9 mouse cellular contexts compared by ENCODE assay signal in the genomic region with DNA sequence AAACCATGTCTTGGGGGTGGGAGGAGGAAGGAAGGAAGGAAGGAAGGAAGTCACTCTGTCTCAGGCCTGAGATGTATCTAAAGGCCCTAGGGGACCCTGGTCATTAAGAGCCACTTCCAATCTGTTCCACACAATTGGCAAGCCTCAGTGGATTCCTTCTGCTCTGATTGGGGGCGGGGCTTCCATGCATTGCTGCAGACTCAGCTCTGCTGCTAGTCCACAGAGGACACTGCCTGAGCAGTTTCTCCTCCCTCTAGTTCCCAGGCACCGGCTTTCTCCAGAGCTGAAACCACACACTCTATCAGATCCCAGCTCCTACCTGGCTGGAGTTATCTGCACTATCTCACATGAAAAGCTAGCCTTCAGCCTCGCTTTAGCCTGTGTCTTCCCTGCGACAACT. TPM values are rescaled to one million over a fixed set of nuclear protein-coding genes. Genes with fewer than 3 reads are reported as not detected.
DNase-seq lines count a peak whose midpoint lies in the region; ATAC-seq and TF ChIP-seq lines count a peak whose summit lies in the region.
"Had no signal": no experiment of that assay in that cellular context is flagged by ENCODE, and none has a peak within 500 bp of the region (broad histone marks: within the 10 kb centered on the region; RNA-seq: fewer than 3 reads in every experiment).

No protein-coding gene starts in this region.

- ATAC-seq in forebrain, embryonic 13.5 days = peak; percentile 26; the same call in 1 of the 2 replicates
- no peak for ATAC-seq in forebrain, embryonic 14.5 days
- ATAC-seq in midbrain, embryonic 14.5 days (ENCODE audit: low FRiP score, low TSS enrichment) = no peak

- no peak for DNase-seq in forebrain, embryonic 14.5 days (ENCODE audit: low spot score)
- peak; percentile 25 for DNase-seq in midbrain, embryonic 14.5 days
- DNase-seq in midbrain, embryonic 10.5 days (ENCODE audit: low spot score) = no peak
- DNase-seq in kidney, adult 2 months = peak; percentile 64
- peak; percentile 49 for DNase-seq in retina, embryonic 14.5 days (ENCODE audit: low spot score)
- no peak for DNase-seq in thymus, postnatal 4 days
- no peak for DNase-seq in left cerebral cortex, postnatal 36 days (ENCODE audit: low spot score in 2 of 2)
- DNase-seq: B cell, adult 2 months had no signal

- 73% methylated on average over 4 of the region's 4 CpGs for WGBS in forebrain, embryonic 13.5 days
- 72% methylated on average over 4 of the region's 4 CpGs for WGBS in forebrain, embryonic 14.5 days
- 67% methylated on average over 4 of the region's 4 CpGs for WGBS in midbrain, embryonic 14.5 days
- 73% methylated on average over 4 of the region's 4 CpGs for WGBS in midbrain, embryonic 10.5 days
- WGBS in kidney, adult 2 months = 31% methylated on average over 4 of the region's 4 CpGs

- no peak overlapping the region for H3K4me2 ChIP-seq in forebrain, embryonic 13.5 days
- H3K4me2 ChIP-seq in forebrain, embryonic 14.5 days (ENCODE audit: low read length) = no peak overlapping the region
- no peak overlapping the region for H3K4me2 ChIP-seq in midbrain, embryonic 14.5 days (ENCODE audit: low read length)

- no peaks in the 10 kb centered on the region for H3K9me3 ChIP-seq in forebrain, embryonic 13.5 days (replicated peaks)
- no peaks in the 10 kb centered on the region for H3K9me3 ChIP-seq in forebrain, embryonic 14.5 days (replicated peaks; ENCODE audit: control insufficient read depth, low read length)
- H3K9me3 ChIP-seq in midbrain, embryonic 14.5 days (ENCODE audit: control insufficient read depth, low read length) = no peaks in the 10 kb centered on the region
- peaks cover 13% of the 10 kb centered on the region; the same call in 1 of the 2 replicates for H3K9me3 ChIP-seq in midbrain, embryonic 10.5 days (replicated peaks)

- no peak for TF ChIP-seq POLR2A in kidney, adult 2 months (IDR thresholded peaks at IDR 0.05; ENCODE audit: low read depth, low read length)

- H3K4me1 ChIP-seq in forebrain, embryonic 13.5 days = peaks cover 15% of the 10 kb centered on the region
- H3K4me1 ChIP-seq in forebrain, embryonic 14.5 days (ENCODE audit: control insufficient read depth, insufficient read depth, low read length) = peaks cover 3% of the 10 kb centered on the region; the same call in 1 of the 2 replicates
- peaks cover 10% of the 10 kb centered on the region for H3K4me1 ChIP-seq in midbrain, embryonic 14.5 days (ENCODE audit: control insufficient read depth, insufficient read depth, low read length)
- H3K4me1 ChIP-seq in midbrain, embryonic 10.5 days = peaks cover 16% of the 10 kb centered on the region
- peaks cover 13% of the 10 kb centered on the region for H3K4me1 ChIP-seq in kidney, adult 2 months (ENCODE audit: control insufficient read depth, insufficient read depth, low read length)

- H3K9ac ChIP-seq in forebrain, embryonic 13.5 days = no peak overlapping the region
- H3K9ac ChIP-seq in forebrain, embryonic 14.5 days (ENCODE audit: low read length) = no peak overlapping the region
- H3K9ac ChIP-seq in midbrain, embryonic 14.5 days (replicated peaks; ENCODE audit: low read length) = no peak overlapping the region

- H3K27ac ChIP-seq in forebrain, embryonic 13.5 days = no peak overlapping the region
- H3K27ac ChIP-seq in forebrain, embryonic 14.5 days (ENCODE audit: low read depth, low read length) = no peak overlapping the region
- 0 out of 2 replicates have a peak overlapping the region, but pooled peaks have one; percentile 32 for H3K27ac ChIP-seq in midbrain, embryonic 14.5 days (replicated peaks; ENCODE audit: low read depth, low read length)
- H3K27ac ChIP-seq in midbrain, embryonic 10.5 days (replicated peaks) = no peak overlapping the region
- no peak overlapping the region for H3K27ac ChIP-seq in kidney, adult 2 months (ENCODE audit: insufficient read depth, low read depth, low read length)

- H3K4me3 ChIP-seq in forebrain, embryonic 13.5 days = no peak overlapping the region
- no peak overlapping the region for H3K4me3 ChIP-seq in forebrain, embryonic 14.5 days (ENCODE audit: low read depth, low read length)
- H3K4me3 ChIP-seq in midbrain, embryonic 14.5 days (replicated peaks; ENCODE audit: low read depth, low read length) = no peak overlapping the region
- H3K4me3 ChIP-seq in midbrain, embryonic 10.5 days = no peak overlapping the region
- H3K4me3 ChIP-seq in kidney, adult 2 months (ENCODE audit: insufficient read depth, low read depth, low read length) = no peak overlapping the region

- H3K27me3 ChIP-seq in forebrain, embryonic 13.5 days = no peaks in the 10 kb centered on the region
- H3K27me3 ChIP-seq in forebrain, embryonic 14.5 days (replicated peaks; ENCODE audit: control insufficient read depth, insufficient read depth, low read length) = no peaks in the 10 kb centered on the region
- no peaks in the 10 kb centered on the region for H3K27me3 ChIP-seq in midbrain, embryonic 14.5 days (ENCODE audit: control insufficient read depth, insufficient read depth, low read length)
- H3K27me3 ChIP-seq in midbrain, embryonic 10.5 days (ENCODE audit: low read depth, poor library complexity, severe bottlenecking) = no peaks in the 10 kb centered on the region
- no peaks in the 10 kb centered on the region for H3K27me3 ChIP-seq in kidney, adult 2 months (replicated peaks; ENCODE audit: control insufficient read depth, insufficient read depth, low read length)

- intact Hi-C loops in left cerebral cortex, postnatal 36 days (cut with DNase I) = no loop called here

- H3K36me3 ChIP-seq in forebrain, embryonic 13.5 days (ENCODE audit: poor library complexity, severe bottlenecking) = peaks cover 4% of the 10 kb centered on the region; the same call in 1 of the 2 replicates
- H3K36me3 ChIP-seq in forebrain, embryonic 14.5 days (ENCODE audit: control insufficient read depth, insufficient read depth, low read length) = no peaks in the 10 kb centered on the region
- H3K36me3 ChIP-seq in midbrain, embryonic 14.5 days (ENCODE audit: control insufficient read depth, insufficient read depth, low read length) = no peaks in the 10 kb centered on the region
- H3K36me3 ChIP-seq in midbrain, embryonic 10.5 days = peaks cover 13% of the 10 kb centered on the region
- H3K36me3 ChIP-seq in kidney, adult 2 months (ENCODE audit: control insufficient read depth, insufficient read depth, low read length) = no peaks in the 10 kb centered on the region

- TF ChIP-seq CTCF in kidney, adult 2 months (conservative IDR thresholded peaks at IDR 0.05; ENCODE audit: insufficient read depth, insufficient read length, low read depth, low read length) = no peak

RNA-seq across cellular contexts. Expression of gene D630045J12Rik, which starts 21.8 kb away (rescaled TPM):
- 10.9 and 12.4 TPM in 2 replicates for polyA plus RNA-seq in forebrain, embryonic 13.5 days (2015; fragmentation: Nextera tagmentation; extraction: Ambion mirVana)
- 10.9 and 13.3 TPM in 2 replicates for polyA plus RNA-seq in forebrain, embryonic 14.5 days (2014; fragmentation: Nextera tagmentation; extraction: Ambion mirVana)
- polyA plus RNA-seq in midbrain, embryonic 14.5 days (2014; fragmentation: Nextera tagmentation; extraction: Ambion mirVana) = 19.6 and 21.5 TPM in 2 replicates
- 5.6 and 7.2 TPM in 2 replicates for polyA plus RNA-seq in midbrain, embryonic 10.5 days (2016; fragmentation: Nextera tagmentation; extraction: Ambion mirVana)
- 31.1 and 37.5 TPM in 2 replicates for polyA plus RNA-seq in kidney, adult 2 months (2012; rRNA removed)
- total RNA-seq in left cerebral cortex, postnatal 36 days (2021) = 10 to 100 TPM; 34.7 to 48.6 TPM

Comparison
In these comparisons a context has a peak if more than half of its experiments do, and no peak if none do; other contexts are left out.
1. DNase-seq: peak in midbrain, embryonic 14.5 days (single experiment), kidney, adult 2 months (single experiment) and retina, embryonic 14.5 days (single experiment); none in forebrain, embryonic 14.5 days (single experiment), midbrain, embryonic 10.5 days (single experiment), thymus, postnatal 4 days (single experiment) and left cerebral cortex, postnatal 36 days (0 of 2).